Mouse (Mus musculus) cortical plate, adult 2 months (tissue): ENCODE measurements around the gene Peli1. TPM values are rescaled to one million over a fixed set of nuclear protein-coding genes. Genes with fewer than 3 reads are reported as not detected.
"Not testable (repeated sequence)": the region's sequence is repeated elsewhere in the genome, so short reads cannot be mapped to it uniquely, and the experiment has no call there.

Experiments used
- H3K27ac ChIP-seq: fragments of 200-500 bp; 2 replicates; pipeline ENCODE4 v1.5.1; 2012; ENCODE audit warnings: low read length, control low read depth, inconsistent platforms; ENCODE audit not compliant: insufficient read depth
- H3K4me1 ChIP-seq: fragments of 200-500 bp; 2 replicates; pipeline ENCODE4 v1.6.1; 2011; ENCODE audit warnings: low read length; ENCODE audit not compliant: control insufficient read depth, insufficient read depth
- H3K4me3 ChIP-seq: fragments of 200-500 bp; 2 replicates; pipeline ENCODE4 v1.5.1; 2011; ENCODE audit warnings: mild to moderate bottlenecking, low read length, control low read depth; ENCODE audit not compliant: insufficient read depth
- CTCF ChIP-seq: fragments of 200-500 bp; IDR thresholded peaks from 2 replicates; pipeline ENCODE4 v1.5.1; 2011; ENCODE audit warnings: mild to moderate bottlenecking, control low read depth, low read length; ENCODE audit not compliant: insufficient read depth; ENCODE audit errors: extremely low read depth
- POLR2A ChIP-seq: fragments of 200-500 bp; IDR thresholded peaks from 2 replicates; pipeline ENCODE4 v1.6.1; 2011; ENCODE audit warnings: mild to moderate bottlenecking, low read length, control low read depth; ENCODE audit not compliant: insufficient read depth; ENCODE audit errors: extremely low read depth
- polyA plus RNA-seq: library from polyadenylated mRNA; depleted of rRNA; stranded (reverse); fragments of >200 nt; gene quantifications from 2 replicates; pipeline ENCODE4 v1.2.3, GENCODE M21; 2012; rRNA removed

Peli1 gene
- polyA plus RNA-seq, 1 experiment, result 27.6 TPM

DNA sequence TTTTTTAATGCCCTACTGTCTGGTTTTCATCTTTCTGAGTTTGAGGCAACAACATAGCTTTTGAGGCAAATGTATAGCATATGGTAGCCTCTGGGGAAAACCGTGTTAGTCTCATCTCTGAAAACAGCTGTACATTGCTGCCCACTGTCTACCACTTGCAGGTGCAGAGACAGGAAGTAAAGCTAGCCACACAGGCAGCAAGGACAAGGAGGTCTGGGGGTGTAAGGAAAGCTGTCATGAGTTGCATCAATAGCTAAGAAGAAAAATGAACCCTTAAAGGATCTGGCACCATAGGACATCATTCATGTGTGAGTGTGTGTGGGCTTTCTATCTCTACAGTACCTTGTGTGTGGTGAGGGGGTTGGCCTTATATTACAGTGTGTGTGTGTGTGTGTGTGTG is 89.6 kb downstream of the Peli1 start:
- H3K27ac ChIP-seq, result no peak overlapping the region
- TF ChIP-seq CTCF (no peak), POLR2A (no peak)
- H3K4me1 ChIP-seq, result no peaks in the 10 kb centered on the region; the same call in 1 of the 2 replicates
- H3K4me3 ChIP-seq, result no peak overlapping the region

DNA sequence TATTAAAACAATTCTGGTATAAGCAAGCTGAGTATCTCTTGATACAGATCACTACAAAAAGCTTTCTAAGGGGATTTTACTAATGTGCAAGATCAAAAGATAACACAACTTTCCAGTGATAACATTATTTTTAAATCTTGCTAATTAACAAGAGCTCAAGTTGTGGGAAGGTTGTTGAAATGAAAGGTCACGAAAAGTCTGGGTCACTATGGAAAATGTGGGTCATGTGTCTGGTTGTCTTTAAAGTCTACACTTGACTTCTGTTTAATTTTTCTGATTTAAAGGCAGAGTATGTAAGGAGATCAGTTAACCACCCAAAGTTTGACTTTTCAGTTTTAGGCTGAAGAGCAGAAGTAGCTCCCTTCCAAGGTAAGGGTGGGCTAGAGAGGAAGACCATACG is 90.5 kb downstream of the Peli1 start:
- Histone ChIP-seq H3K27ac (no peak overlapping the region), H3K4me1 (no peaks in the 10 kb centered on the region; the same call in 1 of the 2 replicates), H3K4me3 (no peak overlapping the region)
- no peak for TF ChIP-seq POLR2A
- no peak for TF ChIP-seq CTCF

DNA sequence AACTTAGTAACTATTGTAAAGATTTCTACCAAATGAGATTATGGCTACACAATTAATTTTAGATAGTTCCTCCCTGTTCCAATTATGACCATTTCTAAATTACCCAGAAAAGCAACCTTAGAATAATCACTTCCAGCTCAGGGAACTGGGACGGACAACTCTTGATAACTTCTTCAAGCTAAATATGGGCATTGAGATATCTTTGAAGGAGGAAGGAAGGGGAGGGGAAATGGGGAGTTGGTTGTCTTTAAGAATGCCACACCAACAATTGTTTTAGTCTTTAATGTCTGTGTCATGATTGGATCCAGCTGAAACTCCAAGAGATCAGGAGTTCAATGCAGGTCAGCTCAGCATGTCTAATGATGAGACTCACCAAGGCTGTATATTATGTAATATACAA is 91.6 kb downstream of the Peli1 start:
- no peaks in the 10 kb centered on the region; the same call in 1 of the 2 replicates for H3K4me1 ChIP-seq
- no peak overlapping the region for H3K4me3 ChIP-seq
- no peak for TF ChIP-seq POLR2A
- no peak for TF ChIP-seq CTCF
- no peak overlapping the region for H3K27ac ChIP-seq

DNA sequence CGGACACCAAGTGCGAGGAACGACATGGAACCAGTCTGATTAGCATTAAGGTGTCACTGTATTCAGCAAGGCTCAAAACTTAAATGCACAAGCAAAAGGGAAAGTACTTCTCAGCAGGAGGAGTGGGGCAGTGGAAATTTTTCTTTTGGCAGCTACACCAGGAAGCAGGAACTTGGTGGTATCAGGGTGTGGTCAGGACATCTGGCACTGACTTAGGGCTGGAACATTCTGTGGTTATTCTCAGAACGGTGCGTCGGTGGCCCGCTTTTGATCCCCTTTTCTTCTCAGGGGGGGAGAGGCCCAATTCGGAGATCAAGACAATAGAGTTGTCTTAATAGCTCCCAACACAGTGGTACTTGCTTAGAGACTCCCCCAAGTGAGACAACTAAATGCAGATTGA is 100.7 kb downstream of the Peli1 start:
- H3K27ac ChIP-seq, H3K4me3 ChIP-seq, H3K4me1 ChIP-seq: not testable (repeated sequence)

DNA sequence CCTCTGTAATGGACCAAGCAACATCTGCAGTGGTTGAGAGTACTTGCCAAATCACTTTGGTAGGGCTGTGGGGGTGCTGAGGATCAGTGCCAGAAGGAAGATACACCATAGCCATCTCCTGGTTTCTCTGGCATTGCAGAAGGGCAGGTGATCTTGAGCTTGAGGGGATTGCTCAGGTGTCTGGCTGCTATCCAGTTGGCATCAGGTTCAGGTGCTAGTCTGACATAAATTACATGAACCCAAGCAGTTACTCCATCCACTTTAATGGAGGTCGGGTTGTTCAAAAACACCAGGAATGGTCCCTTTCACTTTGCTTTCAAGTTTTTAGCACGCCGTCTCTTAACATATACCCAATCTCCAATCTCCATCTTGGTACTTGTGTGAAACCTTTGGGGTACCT is 103.8 kb downstream of the Peli1 start:
- no peak overlapping the region for H3K4me3 ChIP-seq
- no peak overlapping the region for H3K27ac ChIP-seq
- H3K4me1 ChIP-seq, result peaks cover 5% of the 10 kb centered on the region
- TF ChIP-seq CTCF (no peak), POLR2A (no peak)

Other genes with a start within 250 kb of the Peli1 start
- gene Vps54, start 148.0 kb downstream of the Peli1 start, polyA plus RNA-seq, result 22.9 and 25.2 TPM in 2 replicates